Mouse (Mus musculus): ENCODE measurements at regions not wholly inside any gene's neighbourhood (a gene's known extent, or its start where the extent isn't known, plus 50 kb on each side); places are given as distances from the start of the nearest gene placed in this dataset.

DNA sequence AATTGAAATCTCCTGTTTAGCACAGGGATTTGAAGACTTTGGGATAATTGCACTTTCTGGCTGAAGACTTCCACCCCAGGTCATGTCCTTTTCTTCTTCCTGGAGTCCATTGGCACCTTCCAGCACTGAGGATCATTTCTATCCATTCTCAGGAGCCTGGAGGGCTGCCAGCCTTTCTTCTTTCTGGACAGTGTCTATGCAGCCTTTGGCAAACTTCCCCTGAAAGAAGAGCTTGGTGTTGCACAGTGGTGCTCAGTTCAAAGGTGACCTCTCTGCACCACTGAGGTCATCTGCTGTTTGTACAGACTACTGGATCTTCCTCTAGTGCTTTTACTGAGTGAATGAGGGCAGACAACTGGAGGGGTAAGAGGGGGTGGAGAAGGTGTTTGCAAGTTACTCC, 249.8 kb downstream of the Dmrt2 start:
- no peak for TF ChIP-seq POLR2A (IDR thresholded peaks at IDR 0.05; ENCODE audit: borderline replicate concordance, extremely low read depth, low read depth, low read length)
- no peak for TF ChIP-seq CTCF (IDR thresholded peaks at IDR 0.05; ENCODE audit: insufficient read depth, low read length)

Measured in lung, adult 2 months (tissue).